Mouse (Mus musculus) neural tube, embryonic 11.5 days (tissue): ENCODE measurements around the gene Desi1. TPM values are rescaled to one million over a fixed set of nuclear protein-coding genes. Genes with fewer than 3 reads are reported as not detected.
A peak's percentile ranks its signal among the peaks of the same experiment; 100 is the strongest.

Experiments
- ATAC-seq: fragments of 200-750 bp; cut with Nextera tagmentation; 2 replicates; pipeline ENCODE4 v1.8.0; 2017; ENCODE audit warnings: moderate number of reproducible peaks, mild to moderate bottlenecking, moderate TSS enrichment, moderate library complexity; ENCODE audit not compliant: insufficient read depth, low FRiP score, low TSS enrichment
- DNase-seq: peaks from one replicate; pipeline ENCODE4 v3.0.0-alpha.2; 2015; ENCODE audit warnings: low spot score
- H3K27ac ChIP-seq: fragments of 300-500 bp; sonication (generic); 2 replicates; pipeline ENCODE4 v1.5.1; 2014; ENCODE audit warnings: low read depth, mild to moderate bottlenecking, low read length
- H3K27me3 ChIP-seq: fragments of 300-500 bp; sonication (generic); 2 replicates; pipeline ENCODE4 v1.6.1; 2014; ENCODE audit warnings: mild to moderate bottlenecking, low read length, mixed read lengths; ENCODE audit not compliant: control insufficient read depth, insufficient read depth
- H3K36me3 ChIP-seq: fragments of 300-500 bp; sonication (generic); 2 replicates; pipeline ENCODE4 v1.6.1; 2014; ENCODE audit warnings: mild to moderate bottlenecking, low read length, moderate library complexity, mixed read lengths; ENCODE audit not compliant: control insufficient read depth, insufficient read depth
- H3K4me1 ChIP-seq: fragments of 300-500 bp; sonication (generic); 2 replicates; pipeline ENCODE4 v1.6.1; 2014; ENCODE audit warnings: low read length, mixed read lengths; ENCODE audit not compliant: control insufficient read depth, insufficient read depth
- H3K4me2 ChIP-seq: fragments of 300-500 bp; sonication (generic); 2 replicates; pipeline ENCODE4 v1.6.1; 2014; ENCODE audit warnings: low read depth, mild to moderate bottlenecking, moderate library complexity
- H3K4me3 ChIP-seq: fragments of 300-500 bp; sonication (generic); 2 replicates; pipeline ENCODE4 v1.5.1; 2014; ENCODE audit warnings: low read depth, low read length
- H3K9ac ChIP-seq: fragments of 300-500 bp; sonication (generic); 2 replicates; pipeline ENCODE4 v1.6.1; 2014; ENCODE audit warnings: mild to moderate bottlenecking, low read length
- H3K9me3 ChIP-seq: fragments of 300-500 bp; sonication (generic); 2 replicates; pipeline ENCODE4 v1.6.1; 2016; ENCODE audit warnings: low read length; ENCODE audit not compliant: control insufficient read depth
- WGBS: fragments of 180-500 bp; shearing (Covaris S2); extraction: QIAGEN DNeasy Blood & Tissue Kit; methylation state at CpG from one replicate; pipeline ENCODE4 v1.1.7; 2014; 5-methylcytosine and 5-hydroxymethylcytosine counted together
- polyA plus RNA-seq: library from polyadenylated mRNA; unstranded; fragments of >200 nt; fragmentation: Nextera tagmentation; extraction: Ambion mirVana; gene quantifications from 2 replicates; pipeline ENCODE4 v1.2.1, GENCODE M21; 2014

Gene Desi1
- polyA plus RNA-seq, 1 experiment from 2014 or later, result 45.9 TPM

DNA sequence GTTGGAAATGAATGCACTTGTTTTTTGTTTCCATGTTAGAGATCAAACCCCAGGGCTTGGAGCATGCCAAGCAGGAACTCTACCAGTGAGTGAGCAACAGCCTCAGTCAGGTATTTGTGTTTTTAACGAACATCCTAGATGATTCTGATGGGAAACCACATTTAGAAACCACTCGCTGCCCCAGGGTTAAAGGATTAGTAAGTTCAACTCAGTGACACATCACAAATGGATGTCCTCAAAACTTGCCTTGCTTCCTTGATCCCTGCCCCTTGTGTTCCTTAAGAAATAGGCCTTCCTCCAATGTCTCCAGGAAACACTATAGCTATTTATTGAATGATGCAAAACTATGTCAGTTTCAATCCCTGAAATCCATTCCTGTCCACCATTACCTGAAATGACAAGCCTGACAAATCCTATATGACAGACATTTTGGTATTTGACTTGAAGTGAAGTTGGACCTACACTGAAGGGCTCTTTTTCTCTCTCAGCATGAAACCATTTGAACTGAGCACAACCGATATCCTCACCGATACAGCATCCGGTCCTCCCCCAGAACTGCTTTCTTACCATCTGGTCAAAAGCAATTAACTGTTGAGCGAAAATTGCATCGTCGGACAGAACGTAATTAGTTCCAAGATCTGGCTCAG is 18.8 kb downstream of the Desi1 start:
- ATAC-seq (no peak), DNase-seq (no peak)
- Histone ChIP-seq H3K4me3 (peak overlapping the region; percentile 78), H3K27me3 (no peaks in the 10 kb centered on the region), H3K4me2 (peak overlapping the region; percentile 66), H3K9ac (peak overlapping the region; percentile 86), H3K9me3 (no peaks in the 10 kb centered on the region), H3K36me3 (no peaks in the 10 kb centered on the region), H3K4me1 (peaks cover 6% of the 10 kb centered on the region), H3K27ac (no peak overlapping the region)
- 23% methylated on average over 9 of the region's 9 CpGs for WGBS

DNA sequence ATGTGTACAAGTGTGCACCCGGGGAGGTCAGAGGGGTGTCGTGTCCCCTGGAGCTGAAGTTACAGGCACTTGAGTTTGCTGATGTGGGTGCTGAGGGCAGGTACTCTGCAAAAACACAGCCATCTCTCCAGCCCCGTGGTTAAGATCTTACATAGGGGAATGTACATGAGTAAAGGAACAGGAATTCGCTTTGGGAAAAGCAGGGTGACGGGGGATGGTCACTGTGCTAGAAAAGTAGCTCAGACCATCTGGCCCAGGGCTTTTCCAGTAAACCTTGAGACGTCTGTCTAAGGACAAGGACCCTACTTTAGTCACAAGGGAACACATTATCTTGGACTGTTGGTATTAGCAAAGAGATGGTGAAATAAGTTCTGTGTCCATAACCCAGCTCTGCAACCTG is 21.7 kb downstream of the Desi1 start:
- DNase-seq (no peak), ATAC-seq (no peak)
- Histone ChIP-seq H3K9me3 (no peaks in the 10 kb centered on the region), H3K4me2 (no peak overlapping the region), H3K27ac (no peak overlapping the region), H3K4me1 (peaks cover 6% of the 10 kb centered on the region), H3K4me3 (no peak overlapping the region), H3K36me3 (no peaks in the 10 kb centered on the region), H3K9ac (no peak overlapping the region), H3K27me3 (no peaks in the 10 kb centered on the region)
- 91% methylated on average over 6 of the region's 6 CpGs for WGBS

DNA sequence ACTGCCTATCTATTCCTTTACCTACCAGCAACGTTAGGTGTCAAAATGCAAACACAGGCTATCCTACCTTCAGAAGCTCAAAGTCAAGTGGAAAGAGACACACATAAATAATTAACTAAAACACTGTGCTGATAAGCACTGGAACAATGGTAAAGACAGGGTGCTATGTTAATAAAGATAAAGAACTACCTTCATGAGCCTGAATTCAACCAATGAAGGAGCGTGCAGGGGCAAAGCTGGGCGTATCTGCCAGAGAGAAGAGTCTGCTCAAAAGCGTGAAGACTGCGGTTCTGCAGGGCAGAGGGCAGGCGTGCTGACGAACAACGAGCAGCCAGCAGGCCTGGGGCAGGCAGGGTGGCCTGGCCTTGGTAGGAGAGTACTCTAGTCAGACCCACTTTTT is 29.4 kb downstream of the Desi1 start:
- no peaks in the 10 kb centered on the region for H3K4me1 ChIP-seq
- ATAC-seq (no peak), DNase-seq (no peak)
- no peak overlapping the region for H3K4me3 ChIP-seq
- H3K27ac ChIP-seq, result no peak overlapping the region
- H3K4me2 ChIP-seq, result no peak overlapping the region
- H3K36me3 ChIP-seq, result peaks cover 3% of the 10 kb centered on the region; the same call in 1 of the 2 replicates
- H3K9ac ChIP-seq, result no peak overlapping the region
- 93% methylated on average over 8 of the region's 8 CpGs for WGBS
- no peaks in the 10 kb centered on the region for H3K9me3 ChIP-seq
- H3K27me3 ChIP-seq, result no peaks in the 10 kb centered on the region

DNA sequence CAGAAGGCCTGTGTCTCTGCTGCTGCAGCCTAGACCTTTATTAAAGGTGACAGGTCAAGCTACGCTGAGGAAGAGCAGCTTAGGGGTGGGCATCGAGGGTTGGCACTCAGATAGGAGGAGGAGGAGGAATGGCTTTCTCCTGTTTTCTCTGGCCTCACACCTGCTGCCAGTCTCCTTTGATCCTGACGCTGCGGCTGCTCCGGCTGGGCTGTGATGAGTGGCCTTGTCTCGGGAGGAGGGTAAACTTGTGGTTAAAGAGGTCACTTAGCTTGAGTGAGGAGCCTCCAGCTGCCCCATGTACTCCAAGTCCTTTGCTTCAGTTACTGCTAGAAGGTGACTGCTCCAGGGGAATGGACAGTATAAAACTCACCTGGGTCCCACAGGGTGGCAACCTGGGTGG is 39.7 kb downstream of the Desi1 start:
- ATAC-seq (no peak), DNase-seq (no peak)
- WGBS, result 77% methylated on average over 6 of the region's 6 CpGs
- Histone ChIP-seq H3K9me3 (no peaks in the 10 kb centered on the region), H3K27me3 (no peaks in the 10 kb centered on the region), H3K4me2 (no peak overlapping the region), H3K4me1 (no peaks in the 10 kb centered on the region), H3K27ac (no peak overlapping the region), H3K9ac (no peak overlapping the region), H3K4me3 (no peak overlapping the region), H3K36me3 (no peaks in the 10 kb centered on the region; the same call in none of the 2 replicates)

DNA sequence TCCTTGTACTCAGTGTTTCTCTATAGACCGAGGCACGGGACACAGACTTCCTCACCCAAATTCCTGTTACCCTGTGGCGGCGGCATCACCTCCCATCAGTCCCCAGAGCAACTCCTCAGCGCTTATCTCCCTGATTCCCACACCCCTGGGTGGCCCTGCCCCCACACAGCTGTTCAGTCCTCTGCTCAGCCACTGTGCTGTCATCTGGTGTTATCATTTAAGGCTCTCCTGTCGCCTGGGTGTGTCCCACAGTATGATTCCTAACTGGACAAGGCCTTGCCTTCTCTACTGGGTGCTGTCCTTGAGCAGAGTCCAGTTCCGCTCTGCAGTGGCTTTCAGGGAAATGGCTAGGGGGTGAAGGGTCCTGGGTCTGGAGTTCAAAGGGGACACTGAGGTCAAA is 43.1 kb downstream of the Desi1 start:
- Histone ChIP-seq H3K27ac (no peak overlapping the region), H3K9ac (no peak overlapping the region), H3K4me3 (no peak overlapping the region), H3K27me3 (no peaks in the 10 kb centered on the region), H3K4me1 (no peaks in the 10 kb centered on the region), H3K4me2 (no peak overlapping the region), H3K9me3 (no peaks in the 10 kb centered on the region), H3K36me3 (no peaks in the 10 kb centered on the region)
- WGBS, result 49% methylated on average over 7 of the region's 7 CpGs
- DNase-seq, result no peak
- ATAC-seq, result no peak

DNA sequence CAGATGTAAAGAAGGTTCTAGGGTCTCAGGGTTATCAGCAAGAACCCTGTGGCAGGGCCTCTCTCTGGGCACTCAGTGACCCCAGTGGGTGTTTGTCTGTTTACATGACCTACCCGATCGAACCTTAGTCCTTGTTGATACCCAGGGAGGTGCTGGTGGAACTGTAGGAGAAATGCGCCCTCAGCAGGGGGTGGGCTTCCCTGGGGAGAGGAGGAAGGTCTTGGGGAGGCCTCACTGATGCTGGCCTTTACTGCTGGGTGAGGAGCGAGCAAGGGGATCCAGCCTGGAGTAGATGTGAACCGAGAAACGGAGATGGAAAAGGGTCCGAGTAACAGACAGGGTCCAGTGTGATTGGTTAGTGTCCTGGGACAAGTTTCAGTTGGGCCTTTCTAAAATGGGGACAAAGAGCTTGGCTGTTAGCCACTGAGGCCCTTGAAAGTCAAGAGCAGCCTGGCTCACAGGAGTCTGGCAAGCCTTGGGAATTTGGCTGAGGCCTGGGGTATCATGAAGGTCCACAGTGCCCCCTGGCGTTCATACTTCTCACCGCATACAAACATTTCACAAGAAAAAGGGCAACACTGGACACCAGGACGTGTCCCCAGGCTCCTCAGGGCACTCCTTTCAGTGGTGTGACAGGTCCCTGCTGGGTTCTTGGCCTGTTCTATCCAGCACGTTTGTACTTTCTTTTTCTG is 44.1 kb downstream of the Desi1 start:
- WGBS, result 49% methylated on average over 11 of the region's 11 CpGs

DNA sequence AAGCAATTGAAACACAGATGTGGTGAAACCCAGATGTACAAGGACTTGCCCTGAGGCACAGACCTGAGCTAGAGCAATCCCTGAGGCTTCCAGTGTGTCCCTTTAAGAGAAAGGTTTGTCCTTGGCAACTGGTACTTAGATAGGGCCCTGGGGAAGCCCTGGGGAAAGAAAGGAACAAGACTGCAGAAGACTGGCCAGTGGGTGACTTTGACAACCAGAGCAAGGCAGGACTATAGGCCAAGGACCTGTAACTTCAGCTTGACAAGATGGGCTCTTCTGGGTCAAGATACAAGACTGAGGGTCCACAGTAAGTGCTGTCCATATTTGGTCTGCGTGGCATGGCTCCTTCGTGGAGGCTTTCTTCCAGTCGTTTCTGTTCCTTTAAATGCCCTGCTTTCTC is 46.0 kb downstream of the Desi1 start, which contains the start of gene Xrcc6:
Xrcc6 (plus strand) TSS at position 190 of the 400 bp plus-strand sequence.
- no peak within 1 kb of the TSS for H3K4me3 ChIP-seq
- 82% methylated on average over 3 of the region's 3 CpGs for WGBS
- no peak within 1 kb of the TSS for H3K9ac ChIP-seq
- H3K36me3 ChIP-seq, result no peaks in the 10 kb centered on the region
- ATAC-seq, result no peak
- H3K27ac ChIP-seq, result no peak within 1 kb of the TSS
- H3K4me2 ChIP-seq, result no peak within 1 kb of the TSS
- no peaks in the 10 kb centered on the region for H3K4me1 ChIP-seq
- no peaks in the 10 kb centered on the region for H3K27me3 ChIP-seq
- no peak for DNase-seq
- no peaks in the 10 kb centered on the region for H3K9me3 ChIP-seq

More for the DNA sequence above, 44.1 kb downstream of the Desi1 start:
- DNase-seq, result peak; percentile 89
- H3K36me3 ChIP-seq, result no peaks in the 10 kb centered on the region
- H3K27me3 ChIP-seq, result no peaks in the 10 kb centered on the region
- no peak for ATAC-seq
- H3K9ac ChIP-seq, result no peak overlapping the region
- H3K9me3 ChIP-seq, result no peaks in the 10 kb centered on the region
- H3K4me1 ChIP-seq, result no peaks in the 10 kb centered on the region
- H3K27ac ChIP-seq, result no peak overlapping the region
- no peak overlapping the region for H3K4me3 ChIP-seq
- no peak overlapping the region for H3K4me2 ChIP-seq

DNA sequence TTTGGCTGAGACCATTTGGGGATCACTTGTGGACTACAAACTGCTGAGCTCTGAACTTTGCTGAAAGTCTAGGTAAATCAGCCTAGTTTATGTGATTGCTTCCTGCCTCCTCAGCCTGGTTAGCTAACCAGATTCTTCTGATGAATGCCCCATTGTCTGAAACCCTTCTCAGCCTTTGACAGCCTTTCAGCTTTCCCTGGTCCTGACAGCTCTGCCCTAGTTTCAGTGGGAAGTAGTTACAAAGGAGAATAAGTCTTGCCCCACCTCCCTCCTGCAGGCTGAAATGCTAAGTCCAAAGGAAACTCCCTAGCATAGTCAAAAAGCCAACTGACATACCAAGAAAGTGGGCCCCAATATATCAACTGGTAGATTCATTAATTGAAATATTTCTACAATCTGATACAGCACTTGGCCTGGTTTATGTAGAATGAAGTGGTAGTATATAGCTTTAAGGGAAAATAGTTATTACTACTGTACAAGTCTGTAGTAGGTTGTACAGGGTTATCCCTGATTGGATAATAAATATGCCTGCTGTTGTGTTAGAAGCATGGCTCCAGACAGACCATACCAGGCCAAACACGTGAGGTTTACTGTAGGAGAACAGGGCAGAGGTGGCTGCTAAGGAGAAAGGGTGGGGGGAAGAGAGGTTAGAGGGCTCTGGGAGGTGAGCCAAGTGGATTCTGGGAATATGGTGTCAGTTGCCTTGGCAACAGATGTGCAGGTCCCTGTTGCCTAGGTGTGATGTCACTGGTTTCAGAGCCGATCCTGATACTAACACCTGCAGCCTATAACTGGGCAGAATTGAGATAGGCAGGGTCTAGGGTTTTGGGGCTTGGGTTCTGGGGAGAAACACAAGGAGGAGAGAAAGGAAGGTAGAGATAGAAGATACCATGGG is 48.1 kb downstream of the Desi1 start:
- H3K27ac ChIP-seq, result no peak overlapping the region
- H3K9me3 ChIP-seq, result no peaks in the 10 kb centered on the region

More for the DNA sequence above, 48.1 kb downstream of the Desi1 start:
- no peak for DNase-seq
- no peaks in the 10 kb centered on the region for H3K4me1 ChIP-seq
- H3K4me2 ChIP-seq, result no peak overlapping the region
- H3K27me3 ChIP-seq, result no peaks in the 10 kb centered on the region
- no peak overlapping the region for H3K4me3 ChIP-seq
- ATAC-seq, result no peak
- WGBS, result 64% methylated on average over 2 of the region's 2 CpGs
- H3K9ac ChIP-seq, result no peak overlapping the region
- H3K36me3 ChIP-seq, result no peaks in the 10 kb centered on the region
